Mouse (Mus musculus) cortical plate, adult 2 months (tissue): Measurements from ENCODE around the gene Ins2. TPM values are rescaled to one million over a fixed set of nuclear protein-coding genes. Genes with fewer than 3 reads are reported as not detected.
A peak's percentile ranks its signal among the peaks of the same experiment; 100 is the strongest.

Experiments
- H3K27ac ChIP-seq: fragments of 200-500 bp; 2 replicates; pipeline ENCODE4 v1.5.1; 2012; ENCODE audit warnings: low read length, control low read depth, inconsistent platforms; ENCODE audit not compliant: insufficient read depth
- H3K4me1 ChIP-seq: fragments of 200-500 bp; 2 replicates; pipeline ENCODE4 v1.6.1; 2011; ENCODE audit warnings: low read length; ENCODE audit not compliant: control insufficient read depth, insufficient read depth
- H3K4me3 ChIP-seq: fragments of 200-500 bp; 2 replicates; pipeline ENCODE4 v1.5.1; 2011; ENCODE audit warnings: mild to moderate bottlenecking, low read length, control low read depth; ENCODE audit not compliant: insufficient read depth
- CTCF ChIP-seq: fragments of 200-500 bp; IDR thresholded peaks from 2 replicates; pipeline ENCODE4 v1.5.1; 2011; ENCODE audit warnings: mild to moderate bottlenecking, control low read depth, low read length; ENCODE audit not compliant: insufficient read depth; ENCODE audit errors: extremely low read depth
- POLR2A ChIP-seq: fragments of 200-500 bp; IDR thresholded peaks from 2 replicates; pipeline ENCODE4 v1.6.1; 2011; ENCODE audit warnings: mild to moderate bottlenecking, low read length, control low read depth; ENCODE audit not compliant: insufficient read depth; ENCODE audit errors: extremely low read depth
- polyA plus RNA-seq: library from polyadenylated mRNA; depleted of rRNA; stranded (reverse); fragments of >200 nt; gene quantifications from 2 replicates; pipeline ENCODE4 v1.2.3, GENCODE M21; 2012; rRNA removed

Gene Ins2
- not detected in 2 replicates for polyA plus RNA-seq

DNA sequence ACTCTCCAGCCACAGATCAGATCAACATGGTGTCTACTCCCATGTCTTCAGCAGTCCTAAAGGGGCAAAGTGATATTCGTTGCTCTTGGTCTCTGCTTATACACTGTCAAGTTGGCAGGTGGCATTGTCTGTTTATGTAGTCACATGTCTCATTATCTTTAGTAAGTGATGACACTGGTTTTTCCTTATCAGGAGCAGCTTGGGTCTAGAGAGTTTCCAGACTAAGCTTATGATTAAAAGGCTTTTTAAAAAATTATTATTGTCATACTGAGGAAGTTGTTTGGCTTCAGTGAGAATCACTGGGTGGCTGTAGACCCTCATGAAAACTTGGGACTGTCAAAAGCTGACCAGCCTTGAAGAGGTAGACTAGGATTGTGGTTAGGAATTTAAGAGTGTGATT, at the start of gene Ins2:
TSS of gene Ins2 (minus strand) at position 101 of the 400 bp plus-strand sequence.
- TF ChIP-seq CTCF, result no peak
- TF ChIP-seq POLR2A, result no peak
- H3K4me1 ChIP-seq, result no peaks in the 10 kb centered on the region
- no peak within 1 kb of the TSS for H3K4me3 ChIP-seq
- no peak within 1 kb of the TSS for H3K27ac ChIP-seq

DNA sequence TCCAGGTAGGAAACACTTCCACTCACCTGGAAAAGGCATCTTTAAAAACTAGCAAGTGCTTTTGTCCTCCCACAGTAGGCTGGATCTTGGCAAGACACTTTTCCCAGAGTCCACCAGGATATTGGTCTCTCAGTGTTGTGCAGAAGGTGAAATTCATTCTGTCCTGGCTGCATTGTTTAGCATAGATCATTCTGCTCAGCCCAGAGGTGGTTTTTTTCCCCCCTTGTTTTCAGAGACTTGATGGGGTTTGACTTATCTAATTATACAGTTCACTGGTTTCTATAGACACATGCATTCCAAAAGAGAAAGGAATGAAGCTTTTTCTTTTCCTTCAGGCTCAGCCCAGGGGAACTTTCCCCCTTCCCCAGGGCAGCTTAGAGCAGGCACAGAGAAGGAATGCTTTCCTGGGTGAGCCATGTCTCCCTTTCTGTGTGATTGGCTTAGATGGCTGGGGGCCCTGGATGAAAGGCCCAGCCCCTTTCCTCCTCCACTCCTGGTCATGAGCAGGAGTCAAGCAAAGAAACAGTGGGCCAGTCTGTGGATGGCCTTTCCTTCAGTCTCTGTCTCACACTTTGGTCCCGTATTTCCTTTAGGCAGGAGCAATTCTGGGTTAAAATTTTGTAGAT, 49.6 kb upstream of the Ins2 start:
- Histone ChIP-seq H3K4me3 (no peak overlapping the region), H3K4me1 (no peaks in the 10 kb centered on the region), H3K27ac (no peak overlapping the region)
- TF ChIP-seq POLR2A (no peak), CTCF (no peak)

DNA sequence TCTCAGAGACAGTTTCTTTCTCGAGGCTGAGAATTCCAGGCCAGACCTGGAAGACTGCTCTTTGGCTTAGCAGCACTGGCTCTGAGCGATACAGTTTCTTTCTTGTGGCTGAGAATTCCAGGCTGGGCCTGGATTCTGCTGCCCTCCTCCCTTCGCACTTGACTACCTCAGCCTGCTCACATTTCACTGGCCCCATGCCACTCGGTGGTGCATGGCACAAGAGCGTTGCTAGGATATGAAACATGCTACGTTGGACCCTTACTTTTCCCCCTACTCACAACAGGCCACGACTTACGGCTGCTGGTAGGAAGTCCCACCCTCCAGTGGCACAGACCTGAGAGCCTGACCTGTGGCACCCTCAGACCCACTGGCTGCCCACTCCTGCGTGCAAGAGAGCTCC, 46.5 kb upstream of the Ins2 start:
- TF ChIP-seq POLR2A, result no peak
- no peak for TF ChIP-seq CTCF
- Histone ChIP-seq H3K4me3 (no peak overlapping the region), H3K27ac (no peak overlapping the region), H3K4me1 (no peaks in the 10 kb centered on the region)

DNA sequence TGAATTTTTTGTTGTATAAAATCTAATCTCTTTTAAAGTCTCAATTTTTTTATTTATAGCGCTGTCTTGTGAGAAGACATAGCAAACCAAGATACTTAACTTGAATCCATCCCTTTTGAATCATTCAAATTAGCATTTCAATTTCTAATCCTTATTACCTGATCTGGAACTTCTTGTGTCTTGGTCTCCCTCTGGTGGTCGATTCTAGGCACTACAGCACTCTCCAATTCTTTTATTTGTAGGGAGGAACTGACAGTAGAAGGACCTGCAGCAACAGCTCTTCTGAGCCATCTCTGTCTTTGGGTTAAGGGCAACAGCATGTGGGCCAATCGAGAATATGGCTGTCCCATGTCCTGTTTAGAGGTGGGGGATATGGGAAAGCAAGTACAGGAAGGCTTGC, 5.4 kb downstream of the Ins2 start:
- no peaks in the 10 kb centered on the region for H3K4me1 ChIP-seq
- TF ChIP-seq CTCF, result peak; percentile 49; the same call in 1 of the 2 replicates
- no peak for TF ChIP-seq POLR2A
- H3K4me3 ChIP-seq, result no peak overlapping the region
- H3K27ac ChIP-seq, result no peak overlapping the region

DNA sequence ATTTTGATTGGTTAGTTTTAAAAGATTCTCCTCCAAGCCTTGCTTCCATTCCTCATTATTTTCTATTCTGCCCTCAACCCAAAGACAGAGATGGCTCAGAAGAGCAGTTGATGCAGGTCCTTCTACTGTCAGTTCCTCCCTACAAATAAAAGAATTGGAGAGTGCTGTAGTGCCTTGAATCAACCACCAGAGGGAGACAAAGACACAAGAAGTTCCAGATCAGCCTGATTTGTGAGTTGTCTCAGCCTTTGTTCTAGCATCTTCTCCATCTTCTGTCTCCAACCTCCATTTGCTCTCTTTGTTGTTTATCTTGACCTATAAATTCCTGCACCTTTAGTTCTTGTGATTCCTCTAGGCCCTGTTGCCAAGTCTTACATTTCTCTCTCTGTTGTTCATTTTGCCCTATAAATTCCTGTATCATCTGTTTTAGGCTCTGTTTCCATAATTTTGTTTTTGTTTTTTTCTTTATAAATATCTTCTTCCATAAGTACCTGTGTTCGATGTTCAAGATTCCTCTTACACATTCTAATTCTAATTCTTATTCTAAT, 6.2 kb downstream of the Ins2 start:
- TF ChIP-seq POLR2A (no peak), CTCF (peak; percentile 68)
- Histone ChIP-seq H3K4me3 (no peak overlapping the region), H3K27ac (no peak overlapping the region), H3K4me1 (no peaks in the 10 kb centered on the region)

DNA sequence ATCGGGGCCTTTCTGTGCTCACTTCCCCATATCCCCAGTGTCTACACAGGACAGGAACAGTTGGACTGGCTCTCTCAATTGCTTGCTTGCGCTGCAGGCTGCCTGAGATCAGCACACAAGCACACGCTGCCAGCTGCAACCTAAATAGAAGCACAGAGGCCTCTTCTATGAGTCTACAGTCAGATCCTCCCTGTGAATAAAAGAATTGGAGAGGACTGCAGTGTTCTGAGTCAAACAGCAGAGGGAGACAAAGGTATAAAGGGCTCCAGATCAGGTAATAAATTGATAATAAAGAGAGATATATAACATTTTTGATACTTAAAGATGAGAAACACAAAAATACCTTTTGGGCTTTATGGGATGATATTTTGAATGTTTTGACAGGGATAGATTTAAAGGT, 17.2 kb downstream of the Ins2 start:
- no peak overlapping the region for H3K4me3 ChIP-seq
- TF ChIP-seq POLR2A (no peak), CTCF (no peak)
- H3K27ac ChIP-seq, result no peak overlapping the region
- H3K4me1 ChIP-seq, result no peaks in the 10 kb centered on the region

DNA sequence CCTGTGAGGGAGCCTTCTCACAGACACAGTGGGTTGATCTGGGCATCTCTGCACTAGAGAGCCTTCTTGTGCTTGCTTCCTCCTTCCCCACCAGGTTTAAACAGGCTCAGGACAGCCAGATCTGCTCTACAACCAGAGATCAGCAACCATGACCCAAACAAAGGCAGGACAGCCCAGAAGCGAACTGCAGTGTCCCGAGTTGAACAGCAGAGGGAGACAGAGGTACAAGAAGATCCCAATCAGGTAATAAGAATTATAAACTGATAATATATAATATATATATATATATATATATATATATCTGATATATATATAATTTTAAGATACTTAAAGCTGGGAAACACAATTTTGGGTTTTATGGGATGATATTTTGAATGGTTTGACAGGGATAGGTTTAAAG, 22.5 kb downstream of the Ins2 start:
- Histone ChIP-seq H3K27ac (no peak overlapping the region), H3K4me3 (no peak overlapping the region), H3K4me1 (no peaks in the 10 kb centered on the region)
- TF ChIP-seq POLR2A, result no peak
- peak; percentile 57 for TF ChIP-seq CTCF

DNA sequence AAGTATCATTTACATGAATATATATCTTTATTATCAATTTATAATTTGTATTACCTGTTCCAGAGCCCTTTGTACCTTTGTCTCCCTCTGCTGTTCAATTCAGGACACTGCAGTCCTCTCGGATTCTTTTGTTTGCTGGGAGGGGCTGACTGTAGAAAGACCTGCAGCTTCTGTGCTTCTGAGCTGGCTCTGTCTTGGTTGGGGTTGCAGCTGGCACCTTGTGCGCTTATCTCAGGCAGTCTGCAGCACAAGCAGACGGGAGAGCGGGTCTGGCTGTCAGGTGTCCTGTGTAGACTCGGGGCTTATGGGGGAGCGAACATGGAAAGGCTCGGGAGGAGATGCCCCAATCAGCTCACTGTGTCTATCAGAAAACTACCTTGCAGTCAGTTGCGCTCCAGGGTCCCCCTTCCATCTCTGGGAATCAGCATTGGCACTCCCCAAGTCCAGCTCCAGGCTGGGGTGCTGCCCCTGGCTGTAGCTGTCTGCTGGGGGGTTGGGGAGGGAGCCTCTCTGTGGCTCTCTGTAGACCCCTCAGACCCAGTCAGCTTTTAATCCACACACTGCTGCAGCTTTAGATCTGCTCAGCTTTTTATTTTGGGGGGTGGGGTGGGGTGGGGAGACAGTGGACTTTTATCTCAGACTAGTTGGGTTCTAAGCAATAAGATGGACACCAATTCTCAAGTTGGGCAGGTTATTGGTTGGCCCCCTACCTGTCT, 28.2 kb downstream of the Ins2 start:
- Histone ChIP-seq H3K27ac (no peak overlapping the region), H3K4me3 (no peak overlapping the region), H3K4me1 (no peaks in the 10 kb centered on the region)
- TF ChIP-seq CTCF (peak; percentile 51), POLR2A (no peak)

DNA sequence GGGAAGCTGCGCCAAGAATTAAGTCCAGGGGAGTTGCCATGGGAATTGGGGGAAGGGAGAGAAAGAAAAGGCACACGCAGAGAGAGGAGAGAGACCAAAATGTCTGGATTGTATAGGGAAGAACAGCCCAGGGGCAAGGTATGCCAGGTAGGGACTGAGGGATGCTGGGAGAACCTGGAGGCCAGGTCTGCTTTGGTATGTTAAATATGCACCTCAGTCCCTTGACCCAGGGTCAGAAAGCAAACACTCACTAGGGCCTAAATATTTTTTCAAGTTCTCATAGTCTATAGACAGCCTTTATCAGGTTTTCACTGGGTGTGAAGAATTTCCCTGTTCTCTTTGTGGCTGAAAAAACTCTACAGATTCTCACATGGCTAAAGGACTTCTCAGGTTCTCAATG, 36.3 kb downstream of the Ins2 start:
- Histone ChIP-seq H3K27ac (no peak overlapping the region), H3K4me1 (no peaks in the 10 kb centered on the region), H3K4me3 (no peak overlapping the region)
- no peak for TF ChIP-seq POLR2A
- TF ChIP-seq CTCF, result no peak
